Mouse (Mus musculus) hindbrain, embryonic 15.5 days (tissue): ENCODE data around the gene Pde1b. TPM values are rescaled to one million over a fixed set of nuclear protein-coding genes. Genes with fewer than 3 reads are reported as not detected.

Source experiments
- ATAC-seq: fragments of 200-750 bp; cut with Nextera tagmentation; 2 replicates; pipeline ENCODE4 v1.8.0; 2017; ENCODE audit warnings: low read depth, moderate number of reproducible peaks, moderate TSS enrichment; ENCODE audit not compliant: low FRiP score
- H3K27ac ChIP-seq: fragments of 300-500 bp; sonication (generic); replicated peaks from 2 replicates; pipeline ENCODE4 v1.5.1; 2015; ENCODE audit warnings: mild to moderate bottlenecking, inconsistent platforms
- H3K27me3 ChIP-seq: fragments of 300-500 bp; sonication (generic); 2 replicates; pipeline ENCODE4 v1.6.1; 2015; ENCODE audit warnings: control low read depth, inconsistent platforms
- H3K36me3 ChIP-seq: fragments of 300-500 bp; sonication (generic); 2 replicates; pipeline ENCODE4 v1.6.1; 2015; ENCODE audit warnings: control low read depth, inconsistent platforms
- H3K4me1 ChIP-seq: fragments of 300-500 bp; sonication (generic); replicated peaks from 2 replicates; pipeline ENCODE4 v1.6.1; 2015; ENCODE audit warnings: control low read depth, inconsistent platforms
- H3K4me2 ChIP-seq: fragments of 300-500 bp; sonication (generic); 2 replicates; pipeline ENCODE4 v1.6.1; 2015; ENCODE audit warnings: moderate library complexity, mild to moderate bottlenecking, inconsistent platforms
- H3K4me3 ChIP-seq: fragments of 300-500 bp; sonication (generic); 2 replicates; pipeline ENCODE4 v1.5.1; 2015; ENCODE audit warnings: mild to moderate bottlenecking, inconsistent platforms
- H3K9ac ChIP-seq: fragments of 300-500 bp; sonication (generic); 2 replicates; pipeline ENCODE4 v1.6.1; 2015; ENCODE audit warnings: inconsistent platforms
- H3K9me3 ChIP-seq: fragments of 300-500 bp; sonication (generic); 2 replicates; pipeline ENCODE4 v1.6.1; 2016; ENCODE audit warnings: control low read depth, inconsistent platforms
- WGBS: fragments of 180-500 bp; shearing (Covaris S2); methylation state at CpG from one replicate; pipeline ENCODE4 v1.1.7; 2015; 5-methylcytosine and 5-hydroxymethylcytosine counted together
- polyA plus RNA-seq: library from polyadenylated mRNA; unstranded; fragments of >200 nt; fragmentation: Nextera tagmentation; extraction: Ambion mirVana; gene quantifications from 2 replicates; pipeline ENCODE4 v1.2.1, GENCODE M21; 2015

The Pde1b gene
- polyA plus RNA-seq, 1 experiment from 2014 or later = 94.9 TPM

- WGBS = 24% methylated on average over 2 of the region's 2 CpGs
- ATAC-seq = no peak
- Histone ChIP-seq H3K4me3 (peak overlapping the region; percentile 79), H3K27me3 (no peaks in the 10 kb centered on the region), H3K4me2 (peak overlapping the region; percentile 88), H3K36me3 (no peaks in the 10 kb centered on the region), H3K27ac (peak overlapping the region; percentile 82), H3K4me1 (peaks cover 35% of the 10 kb centered on the region), H3K9ac (peak overlapping the region; percentile 78), H3K9me3 (no peaks in the 10 kb centered on the region)
Measured at GRCm38 (mm10) chr15:103536456-103536855, 33.6 kb downstream of the Pde1b start.

GRCm38 (mm10) chr15:103537011-103537821 lies 34.4 kb downstream of the Pde1b start:
- Histone ChIP-seq H3K4me3 (peak overlapping the region; percentile 79), H3K4me1 (peaks cover 35% of the 10 kb centered on the region), H3K4me2 (peak overlapping the region; percentile 88), H3K9ac (peak overlapping the region; percentile 78), H3K9me3 (no peaks in the 10 kb centered on the region), H3K27me3 (no peaks in the 10 kb centered on the region), H3K36me3 (no peaks in the 10 kb centered on the region), H3K27ac (peak overlapping the region; percentile 82)
- peak; percentile 64 for ATAC-seq
- whole genome bisulfite sequencing = 1% methylated on average over 36 of the region's 37 CpGs

GRCm38 (mm10) chr15:103537822-103538213 lies 35.0 kb downstream of the Pde1b start, which contains the start of gene Ppp1r1a:
TSS of gene Ppp1r1a (minus strand) at chr15:103538003.
- under 1% methylated on average over 36 of the region's 36 CpGs for WGBS
- Histone ChIP-seq H3K4me3 (peak within 1 kb of the TSS; percentile 79), H3K4me2 (peak within 1 kb of the TSS; percentile 88), H3K9me3 (no peaks in the 10 kb centered on the region), H3K27ac (peak within 1 kb of the TSS; percentile 82), H3K27me3 (no peaks in the 10 kb centered on the region), H3K36me3 (no peaks in the 10 kb centered on the region), H3K9ac (peak within 1 kb of the TSS; percentile 78), H3K4me1 (peaks cover 35% of the 10 kb centered on the region)
- peak; percentile 88 for ATAC-seq

GRCm38 (mm10) chr15:103539259-103539658 lies 36.4 kb downstream of the Pde1b start:
- Histone ChIP-seq H3K36me3 (no peaks in the 10 kb centered on the region), H3K9ac (no peak overlapping the region), H3K27me3 (no peaks in the 10 kb centered on the region), H3K4me2 (no peak overlapping the region), H3K27ac (no peak overlapping the region), H3K4me1 (peaks cover 35% of the 10 kb centered on the region), H3K4me3 (no peak overlapping the region), H3K9me3 (no peaks in the 10 kb centered on the region)
- WGBS = 54% methylated on average over 2 of the region's 2 CpGs
- ATAC-seq = no peak

- Histone ChIP-seq H3K9me3 (no peaks in the 10 kb centered on the region), H3K27me3 (no peaks in the 10 kb centered on the region), H3K9ac (no peak overlapping the region), H3K4me3 (no peak overlapping the region), H3K4me2 (no peak overlapping the region), H3K4me1 (peaks cover 25% of the 10 kb centered on the region), H3K27ac (no peak overlapping the region), H3K36me3 (no peaks in the 10 kb centered on the region)
- no peak for ATAC-seq
- 76% methylated on average over 1 of the region's 1 CpGs for WGBS
Measured at GRCm38 (mm10) chr15:103540646-103541045, 37.8 kb downstream of the Pde1b start.

- no peak overlapping the region for H3K27ac ChIP-seq
- no peaks in the 10 kb centered on the region for H3K9me3 ChIP-seq
- H3K4me1 ChIP-seq = peaks cover 12% of the 10 kb centered on the region
- H3K4me2 ChIP-seq = no peak overlapping the region
- H3K4me3 ChIP-seq = no peak overlapping the region
- no peaks in the 10 kb centered on the region for H3K36me3 ChIP-seq
- H3K9ac ChIP-seq = no peak overlapping the region
- no peaks in the 10 kb centered on the region for H3K27me3 ChIP-seq
- no peak for ATAC-seq
Measured at GRCm38 (mm10) chr15:103542526-103542925, 39.7 kb downstream of the Pde1b start.

GRCm38 (mm10) chr15:103547983-103548382 lies 45.1 kb downstream of the Pde1b start:
- WGBS = 86% methylated on average over 3 of the region's 3 CpGs
- ATAC-seq = no peak
- H3K9ac ChIP-seq = no peak overlapping the region

GRCm38 (mm10) chr15:103549475-103549874 lies 46.6 kb downstream of the Pde1b start:
- WGBS = 92% methylated on average over 1 of the region's 1 CpGs
- Histone ChIP-seq H3K27ac (no peak overlapping the region), H3K4me2 (no peak overlapping the region), H3K36me3 (no peaks in the 10 kb centered on the region), H3K4me1 (no peaks in the 10 kb centered on the region), H3K4me3 (no peak overlapping the region), H3K9me3 (no peaks in the 10 kb centered on the region), H3K9ac (no peak overlapping the region), H3K27me3 (no peaks in the 10 kb centered on the region)
- no peak for ATAC-seq

More at GRCm38 (mm10) chr15:103547983-103548382, 45.1 kb downstream of the Pde1b start:
- Histone ChIP-seq H3K4me1 (no peaks in the 10 kb centered on the region), H3K27ac (no peak overlapping the region), H3K9me3 (no peaks in the 10 kb centered on the region), H3K27me3 (no peaks in the 10 kb centered on the region), H3K4me2 (no peak overlapping the region), H3K4me3 (no peak overlapping the region), H3K36me3 (no peaks in the 10 kb centered on the region)

GRCm38 (mm10) chr15:103551053-103551452 lies 48.2 kb downstream of the Pde1b start:
- H3K36me3 ChIP-seq = no peaks in the 10 kb centered on the region
- no peaks in the 10 kb centered on the region for H3K9me3 ChIP-seq
- no peaks in the 10 kb centered on the region for H3K4me1 ChIP-seq
- WGBS = 67% methylated on average over 1 of the region's 1 CpGs
- ATAC-seq = no peak
- H3K9ac ChIP-seq = no peak overlapping the region
- H3K27me3 ChIP-seq = no peaks in the 10 kb centered on the region
- H3K4me2 ChIP-seq = no peak overlapping the region
- no peak overlapping the region for H3K4me3 ChIP-seq
- no peak overlapping the region for H3K27ac ChIP-seq

GRCm38 (mm10) chr15:103552096-103552690 lies 49.4 kb downstream of the Pde1b start:
- Histone ChIP-seq H3K9ac (no peak overlapping the region), H3K36me3 (no peaks in the 10 kb centered on the region), H3K4me3 (no peak overlapping the region), H3K27me3 (no peaks in the 10 kb centered on the region), H3K4me2 (no peak overlapping the region), H3K27ac (no peak overlapping the region), H3K9me3 (no peaks in the 10 kb centered on the region), H3K4me1 (no peaks in the 10 kb centered on the region)
- 47% methylated on average over 3 of the region's 3 CpGs for WGBS
- peak; percentile 54; the same call in 1 of the 2 replicates for ATAC-seq

- no peak within 1 kb of the TSS for H3K4me2 ChIP-seq
- H3K36me3 ChIP-seq = no peaks in the 10 kb centered on the region
- no peaks in the 10 kb centered on the region for H3K27me3 ChIP-seq
- H3K4me1 ChIP-seq = no peaks in the 10 kb centered on the region
- H3K4me3 ChIP-seq = no peak within 1 kb of the TSS
- no peak for ATAC-seq
- no peaks in the 10 kb centered on the region for H3K9me3 ChIP-seq
- no peak within 1 kb of the TSS for H3K9ac ChIP-seq
- no peak within 1 kb of the TSS for H3K27ac ChIP-seq
Measured at GRCm38 (mm10) chr15:103564981-103565380, 62.1 kb downstream of the Pde1b start, which contains the start of gene Glycam1. TSS of gene Glycam1 (minus strand) at chr15:103565081.
